Mouse (Mus musculus): ENCODE data around the gene Gnl3.

DNA sequence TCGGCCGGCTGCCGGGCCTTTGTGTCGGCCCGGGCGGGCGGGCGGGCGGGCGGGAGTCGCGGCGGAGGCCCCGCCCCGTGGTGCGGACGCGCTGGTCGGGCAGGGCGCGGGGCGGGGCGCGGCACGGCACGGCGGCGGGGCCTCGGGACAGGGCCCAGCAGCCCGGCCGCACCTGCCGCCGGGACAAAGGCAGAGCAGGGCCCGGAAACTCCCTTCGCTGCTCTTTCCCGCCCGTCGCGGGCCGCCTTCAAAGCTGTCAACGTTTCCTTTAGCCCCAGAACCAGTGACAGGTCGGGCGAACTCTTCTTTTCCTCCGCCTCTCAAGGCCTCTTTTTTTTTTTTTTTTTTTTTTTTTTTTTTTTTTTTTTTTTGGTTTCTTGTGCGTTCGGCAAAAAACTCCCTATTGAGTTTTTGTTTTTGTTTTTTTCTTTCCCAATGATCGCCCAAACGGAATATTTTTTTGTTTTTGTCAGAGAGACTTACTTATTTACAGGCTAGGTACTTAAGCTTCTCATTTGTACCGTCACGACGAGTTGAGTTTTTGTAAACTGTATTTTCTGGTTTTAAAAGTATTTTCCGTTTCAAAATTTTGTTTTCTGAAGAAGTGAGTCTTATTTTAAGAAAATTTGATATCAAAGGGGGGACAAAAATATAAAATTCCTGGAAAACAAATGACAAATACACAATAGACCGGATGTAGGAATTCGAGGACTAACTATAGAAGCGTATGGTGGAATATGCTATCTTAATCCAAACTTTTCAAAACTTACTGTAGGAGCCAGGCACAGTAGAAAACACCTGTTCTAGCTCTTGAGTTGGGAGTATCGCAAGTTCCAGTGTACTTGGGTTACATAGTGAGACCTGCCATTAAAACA lies 616 bp upstream of the Gnl3 start:
- TF ChIP-seq CTCF (conservative IDR thresholded peaks at IDR 0.05; ENCODE audit: low read length), result no peak
- no peak for TF ChIP-seq NANOG (IDR thresholded peaks at IDR 0.05; ENCODE audit: borderline replicate concordance, low read length)

All from E14TG2a.4 (cell line).